Mouse (Mus musculus): ENCODE data around the gene Tmem106c.

The Tmem106c gene

DNA sequence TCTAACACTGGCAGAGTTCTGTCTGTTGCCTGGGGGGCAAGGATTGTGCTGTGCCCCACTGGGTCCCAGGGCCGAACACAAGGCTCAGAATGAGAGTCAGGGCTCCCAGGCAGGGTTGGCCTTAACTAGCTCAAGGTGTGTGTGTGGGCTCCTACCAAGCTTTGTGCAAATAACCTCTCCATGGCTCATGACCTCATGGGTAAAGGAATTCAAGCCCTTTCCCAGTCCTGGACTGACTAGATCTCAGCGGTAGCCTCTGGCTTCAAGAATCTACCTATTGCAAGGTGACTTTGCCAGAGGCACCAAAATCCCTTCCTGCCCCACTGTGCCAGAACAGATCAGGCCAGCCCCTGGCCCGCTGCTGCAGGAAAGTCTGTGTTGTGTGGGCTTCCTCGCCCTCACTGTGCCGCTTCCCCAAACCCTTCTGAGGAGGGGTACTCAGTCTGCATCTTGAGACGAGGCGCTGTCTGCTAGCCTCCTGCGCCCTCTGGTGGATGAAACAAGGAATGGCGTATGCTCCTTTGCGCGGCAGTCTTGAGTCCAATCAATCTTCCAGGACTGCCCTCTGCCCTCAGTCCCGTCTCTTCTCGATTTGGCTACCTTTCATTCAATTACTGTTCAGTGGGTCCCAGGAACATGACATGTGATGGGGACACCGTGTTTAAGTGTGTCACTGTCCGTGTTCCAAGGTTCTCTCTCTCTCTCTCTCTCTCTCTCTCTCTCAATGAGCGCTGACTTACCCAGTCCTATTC, 11.7 kb upstream of the Tmem106c start:
- peak in 1 of 2 experiments; percentile 39 for DNase-seq (ENCODE audit: low spot score in 2 of 2)

- no peak for DNase-seq (ENCODE audit: low spot score in 2 of 2)
Measured at GRCm38 (mm10) chr15:97952889-97953189, 11.2 kb upstream of the Tmem106c start.

DNA sequence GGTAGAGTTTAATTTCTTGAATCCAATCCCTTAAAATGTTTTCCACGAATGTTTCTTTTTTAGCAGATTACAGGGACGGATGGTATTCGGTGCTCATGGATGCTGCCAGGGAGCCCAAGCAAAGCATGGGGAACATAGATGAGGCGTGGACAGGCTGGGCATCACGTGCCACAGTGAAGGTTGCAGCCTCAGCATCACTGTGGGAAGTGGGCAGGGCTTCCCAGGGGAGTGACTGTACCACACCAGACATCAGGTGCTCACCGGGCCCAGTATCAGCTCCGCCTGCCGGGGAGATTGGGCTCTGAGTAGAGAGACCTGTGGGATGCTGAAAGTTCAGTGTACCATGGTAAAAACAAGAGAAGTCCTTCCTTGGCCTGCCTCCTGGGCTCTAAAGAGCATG, 9.3 kb upstream of the Tmem106c start:
- no peak for DNase-seq (ENCODE audit: low spot score in 2 of 2)

DNA sequence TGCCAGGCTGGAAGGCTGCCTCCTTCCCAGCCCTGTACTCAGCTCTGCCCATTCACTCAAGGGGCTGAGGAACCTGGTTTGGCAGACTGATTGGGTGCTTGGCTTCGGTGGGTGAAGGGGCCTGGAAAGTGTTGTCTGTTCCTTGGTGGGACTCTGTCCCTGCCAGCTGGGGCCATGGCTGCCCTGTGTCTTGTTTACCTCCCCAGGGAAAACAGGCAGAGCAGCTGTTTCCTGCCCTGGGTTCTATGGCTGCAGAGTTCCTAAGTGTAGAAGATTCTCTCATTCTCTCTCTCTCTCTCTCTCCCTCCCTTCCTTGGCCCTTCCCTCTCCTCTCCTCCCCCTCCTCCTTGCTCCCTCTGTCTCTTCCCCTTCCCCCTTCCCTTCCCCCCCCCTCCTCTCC, 8.7 kb upstream of the Tmem106c start:
- DNase-seq (ENCODE audit: low spot score in 2 of 2) = no peak

DNA sequence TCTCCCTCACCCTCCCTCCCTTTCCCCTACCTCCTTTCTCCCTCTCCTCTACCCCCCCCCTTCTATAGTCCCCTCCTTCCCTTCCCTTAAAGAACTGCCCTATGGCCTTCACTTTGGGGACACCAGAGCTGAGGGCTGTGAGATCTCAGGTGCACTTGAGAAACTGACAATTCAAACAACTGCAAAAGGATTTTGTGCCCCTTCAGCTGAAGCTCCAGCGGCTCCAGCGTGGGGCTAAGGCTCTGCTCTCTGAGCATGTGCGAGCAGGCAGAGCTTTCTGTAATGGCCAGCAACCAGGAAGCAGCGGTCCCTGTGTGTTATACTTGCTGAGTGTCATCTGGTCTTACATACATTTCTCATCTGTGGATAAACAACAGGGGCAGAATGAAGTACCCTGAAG, 8.3 kb upstream of the Tmem106c start:
- DNase-seq (ENCODE audit: low spot score in 2 of 2) = no peak

- no peak for DNase-seq (ENCODE audit: low spot score in 2 of 2)
Measured at GRCm38 (mm10) chr15:97956416-97956815, 7.6 kb upstream of the Tmem106c start.

DNA sequence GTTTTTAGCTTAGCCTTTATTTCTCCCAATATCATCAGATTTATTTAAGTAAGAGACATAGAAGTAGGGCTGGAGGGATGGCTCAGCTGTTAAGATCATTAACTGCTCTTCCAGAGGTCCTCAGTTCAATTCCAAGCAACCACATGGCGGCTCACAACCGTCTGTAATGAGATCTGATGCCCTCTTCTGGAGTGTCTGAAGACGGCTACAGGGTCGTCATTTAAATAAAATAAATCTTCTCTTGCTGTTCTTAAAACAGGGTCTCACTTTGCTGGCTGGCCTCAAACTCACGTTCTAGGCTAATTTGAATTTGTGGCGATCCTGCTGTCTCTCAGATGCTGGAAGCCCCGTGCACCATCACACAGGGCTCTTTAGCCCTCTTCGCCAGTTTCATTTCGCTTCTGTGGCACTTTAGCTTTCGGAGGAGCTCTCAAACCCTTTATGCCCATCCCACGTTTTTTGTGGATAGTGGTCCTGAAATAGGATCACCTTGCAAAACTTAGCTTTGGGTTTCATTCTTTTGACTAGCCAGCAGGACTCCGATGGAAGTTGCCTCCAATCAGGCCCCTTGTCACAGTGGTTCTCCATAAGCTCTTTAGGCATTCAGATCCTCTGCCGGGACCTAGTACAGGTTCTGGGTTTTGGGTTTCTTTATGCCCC, 541 bp upstream of the Tmem106c start:
- DNase-seq (ENCODE audit: low spot score in 2 of 2) = no peak

DNA sequence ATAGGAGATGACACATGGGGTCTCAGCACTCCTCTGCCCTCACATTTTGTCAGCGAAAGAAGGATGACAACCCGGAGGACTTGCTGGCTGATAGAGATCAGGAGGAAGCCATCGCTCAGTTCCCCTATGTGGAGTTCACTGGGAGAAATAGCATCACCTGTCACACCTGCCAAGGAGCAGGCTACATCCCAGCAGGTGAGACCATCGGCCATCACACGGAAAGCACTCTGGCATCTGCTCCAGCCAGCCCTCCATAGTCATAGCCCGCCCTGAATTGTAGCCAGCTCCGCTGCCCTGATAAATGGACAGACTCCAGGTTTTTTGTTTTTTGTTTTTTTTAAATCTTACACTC, 812 bp downstream of the Tmem106c start:
- DNase-seq (ENCODE audit: low spot score in 2 of 2) = no peak

- DNase-seq (ENCODE audit: low spot score in 2 of 2) = no peak
Measured at GRCm38 (mm10) chr15:97965311-97966045, 1.5 kb downstream of the Tmem106c start.

- no peak for DNase-seq (ENCODE audit: low spot score in 2 of 2)
Measured at GRCm38 (mm10) chr15:97970299-97970698, 6.3 kb downstream of the Tmem106c start.

- DNase-seq (ENCODE audit: low spot score in 2 of 2) = no peak
Measured at GRCm38 (mm10) chr15:97972580-97972979, 8.6 kb downstream of the Tmem106c start.

DNA sequence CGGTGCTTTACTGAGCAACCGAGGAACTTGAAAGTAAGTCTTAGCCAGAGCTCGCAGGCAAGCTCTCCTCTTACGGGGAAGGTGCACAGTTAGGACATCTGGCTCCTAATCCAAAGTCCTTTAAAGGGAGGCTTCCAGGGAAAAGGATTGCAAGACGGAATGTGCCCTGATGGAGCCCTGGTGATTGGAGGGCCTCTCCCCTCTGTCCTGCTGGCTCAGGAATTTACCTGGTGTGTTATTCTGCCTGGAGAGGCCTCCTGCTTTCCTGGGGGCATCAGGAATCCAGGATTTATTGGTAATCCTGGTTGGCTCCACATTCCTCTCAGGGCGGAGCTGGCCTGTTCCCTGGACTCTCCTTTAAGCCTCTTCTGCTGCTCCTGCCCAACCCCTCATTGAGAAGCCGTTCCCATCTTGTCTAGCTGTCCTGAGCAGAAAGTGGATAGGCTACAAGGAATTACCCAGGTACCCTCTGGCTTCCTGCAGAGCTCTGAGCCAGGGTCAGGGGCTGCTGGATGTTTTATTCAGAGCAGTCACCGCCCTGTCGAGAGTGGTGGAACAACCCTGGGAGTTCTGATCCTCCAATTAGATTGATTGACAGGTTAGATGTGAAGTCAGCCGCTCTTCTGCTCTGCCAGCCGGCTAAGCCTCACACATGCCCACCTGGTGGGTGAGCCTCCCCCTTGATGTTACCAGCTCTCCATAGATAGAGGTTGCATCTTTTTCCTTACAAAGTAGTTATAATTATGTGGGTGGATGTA, 9.4 kb downstream of the Tmem106c start:
- DNase-seq (ENCODE audit: low spot score in 2 of 2) = no peak

DNA sequence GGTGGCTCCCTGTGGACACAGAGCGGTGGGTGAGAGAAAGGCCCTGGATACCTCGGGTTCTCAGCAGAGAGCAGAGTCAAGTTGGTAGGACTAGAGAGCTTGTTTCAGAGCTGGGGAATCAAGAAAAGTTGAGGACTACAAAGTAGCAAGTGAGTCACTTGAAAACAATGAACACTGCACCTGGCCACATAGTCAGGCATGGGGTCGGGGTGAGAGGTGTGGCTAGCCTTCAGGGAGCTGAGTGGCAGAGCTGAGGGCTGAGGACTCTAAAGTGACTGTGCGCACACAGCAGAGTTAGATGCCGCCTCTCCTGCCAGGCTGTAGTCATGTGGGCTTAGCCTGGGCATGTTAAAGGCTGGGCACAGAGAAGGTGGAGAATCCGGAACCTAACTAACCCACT, 17.6 kb downstream of the Tmem106c start:
- no peak for DNase-seq (ENCODE audit: low spot score in 2 of 2)

DNA sequence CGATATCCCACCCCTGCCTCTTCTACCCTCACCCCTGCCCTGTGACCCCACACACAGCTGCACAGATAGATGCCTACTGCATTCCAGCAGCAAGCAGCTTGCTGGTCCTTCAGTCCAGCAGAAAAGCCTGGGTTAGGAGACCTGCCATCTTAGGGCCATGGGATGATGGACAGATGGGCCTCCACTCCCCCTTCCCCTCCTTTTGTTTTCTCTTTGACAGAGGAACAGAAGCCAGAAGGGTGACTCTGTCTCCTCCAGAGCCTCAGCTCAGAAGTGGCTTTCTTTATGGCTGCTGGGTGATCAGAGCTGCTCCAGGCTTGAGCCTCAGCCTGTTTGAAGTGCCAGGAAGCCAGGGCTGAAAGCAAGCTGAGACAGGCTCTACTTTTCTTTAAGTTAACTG, 25.5 kb downstream of the Tmem106c start:
- DNase-seq (ENCODE audit: low spot score in 2 of 2) = no peak

DNA sequence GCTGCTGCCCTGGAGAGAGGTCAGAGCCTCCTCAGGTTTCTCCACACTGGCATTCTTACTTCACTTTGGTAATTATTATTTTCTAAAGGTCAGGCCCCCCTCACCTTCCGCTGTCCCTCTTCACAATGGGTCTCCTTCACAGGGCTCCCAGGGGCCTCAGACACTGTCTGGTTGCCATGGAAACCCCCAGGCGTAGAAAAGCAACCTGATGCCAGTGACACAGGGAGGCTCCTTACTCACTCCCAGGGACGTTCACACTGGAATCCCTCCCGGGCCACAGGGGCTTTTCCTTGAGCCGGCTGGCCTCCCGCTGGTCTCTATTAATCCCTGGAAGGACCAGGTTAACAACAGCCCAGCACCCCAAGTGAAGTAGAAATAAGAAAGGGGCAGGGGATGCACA, 26.1 kb downstream of the Tmem106c start:
- DNase-seq (ENCODE audit: low spot score in 2 of 2) = no peak

DNA sequence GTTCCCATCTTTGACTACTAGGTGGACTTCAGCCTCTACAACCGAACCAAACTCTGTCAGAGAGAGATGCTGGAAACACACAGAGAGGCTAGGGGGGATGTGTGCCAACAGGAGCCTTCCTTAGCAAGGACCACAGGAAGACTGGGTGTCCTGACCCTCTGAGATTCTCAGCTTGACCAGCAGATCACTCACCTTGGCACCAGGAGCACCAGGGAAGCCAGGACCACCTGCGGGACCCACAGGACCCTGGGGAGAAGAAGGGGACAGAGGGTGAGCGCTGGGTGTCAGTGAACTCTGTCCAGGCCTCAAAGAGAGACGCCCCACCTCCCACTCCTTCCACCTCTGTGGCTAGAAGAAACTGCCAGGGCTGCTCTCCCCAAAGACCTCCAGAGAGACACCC, 26.7 kb downstream of the Tmem106c start:
- DNase-seq (ENCODE audit: low spot score in 2 of 2) = no peak

GRCm38 (mm10) chr15:97991285-97991895, 27.4 kb downstream of the Tmem106c start:
- DNase-seq (ENCODE audit: low spot score in 2 of 2) = no peak

GRCm38 (mm10) chr15:97992027-97992711, 28.2 kb downstream of the Tmem106c start:
- DNase-seq (ENCODE audit: low spot score in 2 of 2) = no peak

GRCm38 (mm10) chr15:97992712-97993286, 28.8 kb downstream of the Tmem106c start:
- DNase-seq (ENCODE audit: low spot score in 2 of 2) = peak; percentile 77 to 78

DNA sequence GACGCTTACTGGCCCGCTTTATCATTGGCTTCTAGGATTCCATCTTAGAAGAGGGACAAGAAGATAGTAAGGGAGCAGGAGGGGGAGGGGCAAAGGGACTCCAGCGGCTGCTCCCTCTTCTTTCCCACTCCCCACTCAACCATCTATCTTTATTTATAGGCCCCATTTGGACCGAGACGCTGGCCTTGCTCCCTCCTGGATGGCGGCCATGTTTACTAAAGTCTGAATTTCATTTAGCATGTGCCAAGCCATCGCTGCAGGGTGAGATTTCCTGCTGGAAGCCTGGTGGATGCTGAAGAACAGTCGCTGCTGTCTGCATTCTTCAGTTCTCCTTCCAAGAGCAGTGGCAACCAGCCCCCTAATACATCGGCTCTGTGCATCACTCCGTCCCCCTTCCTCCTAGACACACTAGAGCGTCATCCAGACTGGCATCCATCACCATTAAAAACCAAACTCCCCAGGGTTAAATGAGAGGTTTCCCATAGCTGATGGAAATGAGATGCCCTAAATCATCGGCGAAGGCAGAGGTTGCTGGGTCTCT, 32.8 kb downstream of the Tmem106c start:
- DNase-seq (ENCODE audit: low spot score in 2 of 2) = peak in 1 of 2 experiments; percentile 36

- DNase-seq (ENCODE audit: low spot score in 2 of 2) = no peak
Measured at GRCm38 (mm10) chr15:97999546-97999945, 35.5 kb downstream of the Tmem106c start.
